In genomic region chr4:135150031-135150801, GRCm38 (mm10) we compare ENCODE assay signal across 8 mouse cellular contexts. TPM values are rescaled to one million over a fixed set of nuclear protein-coding genes. Genes with fewer than 3 reads are reported as not detected.
DNase-seq lines count a peak whose midpoint lies in the region; TF ChIP-seq lines count a peak whose summit lies in the region.

No protein-coding gene starts in this region.

- TF ChIP-seq EP300 in CH12.LX (IDR thresholded peaks at IDR 0.05; ENCODE audit: low read length) = no peak

- peak overlapping the region; percentile 70 for H3K27ac ChIP-seq in CH12.LX (ENCODE audit: insufficient read depth, low read depth)
- no peak overlapping the region for H3K27ac ChIP-seq in embryonic fibroblast, embryonic 13.5 days (ENCODE audit: insufficient read depth, low read length)

- peaks cover 2 to 17% of the 10 kb centered on the region in 2 experiments for H3K36me3 ChIP-seq in CH12.LX (replicated peaks in 1 of 2; ENCODE audit: control insufficient read depth in 1 of 2, insufficient read depth in 1 of 2, low read length in 1 of 2)

- peak; percentile 59 to 89 for TF ChIP-seq CTCF in CH12.LX (conservative IDR thresholded peaks at IDR 0.05 in 1 of 2, IDR thresholded peaks at IDR 0.05 in 1 of 2; ENCODE audit: low read depth in 2 of 2, low read length in 2 of 2)
- TF ChIP-seq CTCF in embryonic fibroblast, embryonic 13.5 days (IDR thresholded peaks at IDR 0.05; ENCODE audit: borderline replicate concordance, insufficient read depth, low read length) = peak; percentile 92

- in situ Hi-C loops in CH12.LX (cut with MboI; ENCODE audit: low pct_ligation_motif_present, low pct_unique_long_range_greater_than_20kb, low sequenced_read_pairs) = no loop called here

- intact Hi-C loops in heart, postnatal 10 days (cut with DNase I) = loop anchor here (5.0 kb wide), 4 partner anchors 83 to 203 kb away; no protein-coding TSS in a partner anchor

- dilution Hi-C loops in CH12.LX (cut with MboI; ENCODE audit: extremely low pct_ligation_motif_present, extremely low pct_unique_long_range_greater_than_20kb, low sequenced_read_pairs) = no loop called here

- H3K9me3 ChIP-seq in CH12.LX (replicated peaks; ENCODE audit: low read length) = no peaks in the 10 kb centered on the region

- no peak for DNase-seq in CH12.LX (ENCODE audit: extremely low read depth)
- DNase-seq in adrenal gland, postnatal 36 days = peak; percentile 74 to 76
- DNase-seq in heart, postnatal 10 days = peak; percentile 81
- DNase-seq in layer of hippocampus, adult 9-11 months = peak; percentile 42
- DNase-seq in lung, postnatal 10 days = peak; percentile 77
- DNase-seq in right cerebral cortex, postnatal 4 days = peak; percentile 64
- no peak for DNase-seq in MN1 (ENCODE audit: low spot score)

- H3K4me3 ChIP-seq in CH12.LX (replicated peaks in 1 of 3; ENCODE audit: low read depth in 2 of 3, low read length in 2 of 3, poor library complexity in 1 of 3) = no peak overlapping the region
- H3K4me3 ChIP-seq in embryonic fibroblast, embryonic 13.5 days (ENCODE audit: insufficient read depth, low read length) = no peak overlapping the region

- peak overlapping the region; percentile 34 for H3K4me2 ChIP-seq in CH12.LX (ENCODE audit: insufficient read depth, low read depth, poor library complexity, severe bottlenecking)

- peak; percentile 79 for TF ChIP-seq RAD21 in CH12.LX (IDR thresholded peaks at IDR 0.05; ENCODE audit: low read depth, low read length)

- H3K9ac ChIP-seq in CH12.LX (ENCODE audit: insufficient read depth, low read depth) = peak overlapping the region; percentile 15; the same call in 1 of the 2 replicates

- peaks cover 26% of the 10 kb centered on the region for H3K79me2 ChIP-seq in CH12.LX (replicated peaks; ENCODE audit: control insufficient read depth, extremely low read depth, insufficient read depth, poor library complexity, severe bottlenecking)

- H3K27me3 ChIP-seq in CH12.LX (replicated peaks) = no peaks in the 10 kb centered on the region

- H3K4me1 ChIP-seq in CH12.LX (ENCODE audit: control insufficient read depth in 1 of 2, insufficient read depth in 2 of 2) = peaks cover 22 to 58% of the 10 kb centered on the region in 2 experiments
- H3K4me1 ChIP-seq in embryonic fibroblast, embryonic 13.5 days (ENCODE audit: control insufficient read depth, insufficient read depth, low read length) = peaks cover 9% of the 10 kb centered on the region

- no peak for TF ChIP-seq POLR2A in CH12.LX (IDR thresholded peaks at IDR 0.05; ENCODE audit: low read depth, low read length)
- no peak for TF ChIP-seq POLR2A in embryonic fibroblast, embryonic 13.5 days (IDR thresholded peaks at IDR 0.05; ENCODE audit: low read depth, low read length)

TF ChIP-seq in CH12.LX, 34 proteins besides CTCF, POLR2A, EP300 and RAD21:
- TF ChIP-seq ETS1 (conservative IDR thresholded peaks at IDR 0.05; ENCODE audit: low read depth, low read length) (peak; percentile 23; the same call in 1 of the 2 replicates), BHLHE40 (IDR thresholded peaks at IDR 0.05; ENCODE audit: low read depth, low read length) (peak; percentile 96), POLR2AphosphoS2 (IDR thresholded peaks at IDR 0.05; ENCODE audit: low read depth, low read length) (no peak), KAT2A (IDR thresholded peaks at IDR 0.05; ENCODE audit: insufficient replicate concordance, low read length) (no peak), SIN3A (IDR thresholded peaks at IDR 0.05; ENCODE audit: low read length) (0 out of 2 replicates have a peak, but pooled peaks have one; percentile 23), ZC3H11A (IDR thresholded peaks at IDR 0.05; ENCODE audit: low read depth, low read length) (peak; percentile 29; the same call in 1 of the 2 replicates), MYC (IDR thresholded peaks at IDR 0.05; ENCODE audit: low read depth, low read length) (no peak), JUN (IDR thresholded peaks at IDR 0.05; ENCODE audit: insufficient read depth, low read depth, low read length) (no peak), UBTF (IDR thresholded peaks at IDR 0.05; ENCODE audit: low read depth, low read length) (no peak), PAX5 (IDR thresholded peaks at IDR 0.05; ENCODE audit: low read length) (no peak), TCF12 (IDR thresholded peaks at IDR 0.05; ENCODE audit: low read depth, low read length) (peak; percentile 59; the same call in 1 of the 2 replicates), MEF2A (IDR thresholded peaks at IDR 0.05; ENCODE audit: borderline replicate concordance, low read depth, low read length) (peak; percentile 54), CHD2 (IDR thresholded peaks at IDR 0.05; ENCODE audit: low read length) (no peak), USF1 (IDR thresholded peaks at IDR 0.05; ENCODE audit: low read depth, low read length) (no peak), ELF1 (IDR thresholded peaks at IDR 0.05; ENCODE audit: low read depth, low read length) (peak; percentile 37; the same call in 1 of the 2 replicates), MXI1 (IDR thresholded peaks at IDR 0.05; ENCODE audit: low read depth, low read length) (no peak; the same call in 1 of the 2 replicates), RCOR1 (conservative IDR thresholded peaks at IDR 0.05; ENCODE audit: low read depth, low read length) (no peak), NRF1 (IDR thresholded peaks at IDR 0.05; ENCODE audit: low read depth, low read length) (peak; percentile 38; the same call in 1 of the 2 replicates), JUND (conservative IDR thresholded peaks at IDR 0.05; ENCODE audit: low read depth, low read length) (no peak), SMC3 (IDR thresholded peaks at IDR 0.05; ENCODE audit: low read depth, low read length) (peak; percentile 92), MAZ (IDR thresholded peaks at IDR 0.05; ENCODE audit: low read depth, low read length) (peak; percentile 92), TBP (conservative IDR thresholded peaks at IDR 0.05; ENCODE audit: low read depth, low read length) (no peak)

RNA-seq across cellular contexts. Expression of gene Runx3, which starts 29.8 kb away (rescaled TPM):
- total RNA-seq in CH12.LX (2012; rRNA removed) (13.7 and 19.7 TPM in 2 replicates), CH12.LX (2014; rRNA removed) (2.4 and 5.0 TPM in 2 replicates)
- 48.0 and 61.1 TPM in 2 replicates for polyA plus RNA-seq in CH12.LX (2012; ENCODE audit: insufficient read length, low read depth)
- 1 to 10 TPM; 2.0 to 3.9 TPM for total RNA-seq in adrenal gland, postnatal 36 days (2021)
- polyA plus RNA-seq in embryonic fibroblast, embryonic 13.5 days (2011; ENCODE audit: insufficient read length, low read depth, missing spikeins) = 4.4 and 8.2 TPM in 2 replicates
- under 1 TPM; 0.26 to 0.32 TPM for total RNA-seq in heart, postnatal 10 days (2021)

Comparison
In these comparisons a context has a peak if more than half of its experiments do, and no peak if none do; other contexts are left out.
1. DNase-seq: peak in adrenal gland, postnatal 36 days (2 of 2), heart, postnatal 10 days (2 of 2), layer of hippocampus, adult 9-11 months (single experiment), lung, postnatal 10 days (single experiment) and right cerebral cortex, postnatal 4 days (single experiment); none in CH12.LX (single experiment) and MN1 (single experiment).